Mouse (Mus musculus) kidney, adult 2 months (tissue): ENCODE measurements around the gene Scube3. TPM values are rescaled to one million over a fixed set of nuclear protein-coding genes. Genes with fewer than 3 reads are reported as not detected.
A peak's percentile ranks its signal among the peaks of the same experiment; 100 is the strongest.

Experiments
- DNase-seq: peaks from one replicate; pipeline ENCODE4 v3.0.0; 2021
- H3K27ac ChIP-seq: fragments of 200-500 bp; 2 replicates; pipeline ENCODE4 v1.5.1; 2012; ENCODE audit warnings: low read depth, low read length, control low read depth, inconsistent platforms; ENCODE audit not compliant: insufficient read depth
- H3K27me3 ChIP-seq: fragments of 200-500 bp; replicated peaks from 2 replicates; pipeline ENCODE4 v1.6.1; 2012; ENCODE audit warnings: mild to moderate bottlenecking, moderate library complexity, low read length, inconsistent platforms; ENCODE audit not compliant: control insufficient read depth, insufficient read depth
- H3K36me3 ChIP-seq: fragments of 200-500 bp; 2 replicates; pipeline ENCODE4 v1.6.1; 2012; ENCODE audit warnings: mild to moderate bottlenecking, moderate library complexity, low read length, inconsistent platforms; ENCODE audit not compliant: control insufficient read depth, insufficient read depth
- H3K4me1 ChIP-seq: fragments of 200-500 bp; 2 replicates; pipeline ENCODE4 v1.6.1; 2011; ENCODE audit warnings: low read length; ENCODE audit not compliant: control insufficient read depth, insufficient read depth
- H3K4me3 ChIP-seq: fragments of 200-500 bp; 2 replicates; pipeline ENCODE4 v1.5.1; 2011; ENCODE audit warnings: mild to moderate bottlenecking, low read depth, low read length, control low read depth; ENCODE audit not compliant: insufficient read depth
- CTCF ChIP-seq: fragments of 200-500 bp; conservative IDR thresholded peaks from 2 replicates; pipeline ENCODE4 v1.5.1; 2011; ENCODE audit warnings: low read depth, mild to moderate bottlenecking, control low read depth, low read length, moderate library complexity, mixed read lengths; ENCODE audit not compliant: insufficient read depth, insufficient read length
- POLR2A ChIP-seq: fragments of 200-500 bp; IDR thresholded peaks from one replicate; pipeline ENCODE4 v1.6.1; 2011; ENCODE audit warnings: low read depth, low read length, control low read depth
- WGBS: fragments of 180-500 bp; shearing (Covaris S2); methylation state at CpG from one replicate; pipeline ENCODE4 v1.1.7; 2018; 5-methylcytosine and 5-hydroxymethylcytosine counted together
- polyA plus RNA-seq: library from polyadenylated mRNA; depleted of rRNA; stranded (reverse); fragments of >200 nt; gene quantifications from 2 replicates; pipeline ENCODE4 v1.2.3, GENCODE M21; 2012

Gene Scube3
- polyA plus RNA-seq, 1 experiment, result 2.4 TPM

DNA sequence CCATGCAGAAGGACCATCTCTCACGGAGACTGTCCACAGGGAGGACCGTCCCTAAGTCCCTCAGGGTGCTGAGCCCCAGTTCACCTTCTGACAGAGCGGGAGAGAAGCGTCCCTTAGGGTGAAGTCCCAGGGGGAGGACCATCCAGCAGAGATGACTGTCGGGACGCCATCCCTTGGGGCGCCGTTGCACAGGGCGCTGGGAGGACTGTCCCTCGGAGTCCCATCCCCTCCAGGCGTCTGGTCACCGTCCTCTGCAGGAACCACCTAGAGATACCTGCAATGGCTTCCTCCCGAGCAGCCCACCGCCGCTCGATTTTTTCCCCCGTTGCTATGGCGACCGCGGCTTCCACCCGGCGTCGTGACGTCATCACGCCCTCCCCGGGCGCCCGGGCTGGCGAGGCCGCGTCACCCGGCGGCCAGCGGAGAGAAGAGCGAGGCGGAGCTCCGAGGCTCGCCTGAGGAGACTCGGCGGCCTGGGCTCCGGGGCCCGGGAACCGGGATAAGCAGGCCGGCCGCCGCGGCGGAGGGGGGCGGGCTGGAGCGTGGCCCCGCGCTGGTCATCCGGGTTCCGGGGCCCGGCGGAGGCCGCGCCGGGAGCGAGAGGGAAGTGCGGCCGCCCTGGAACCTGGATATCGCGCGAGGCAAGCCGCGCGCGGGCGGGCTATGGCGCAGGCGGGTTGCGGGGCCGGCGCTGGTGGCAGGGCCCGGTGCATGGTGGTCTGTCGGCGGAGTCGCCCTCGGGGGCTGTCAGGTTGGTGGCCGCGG, 35.0 kb downstream of the Scube3 start, which contains the start of gene Zfp523:
Gene Zfp523, plus strand, starts transcription at position 355 of the 765 bp plus-strand sequence.
- no peak for TF ChIP-seq CTCF
- TF ChIP-seq POLR2A, result no peak
- no peaks in the 10 kb centered on the region for H3K36me3 ChIP-seq
- no peaks in the 10 kb centered on the region for H3K27me3 ChIP-seq
- under 1% methylated on average over 82 of the region's 82 CpGs for WGBS
- H3K27ac ChIP-seq, result peak within 1 kb of the TSS; percentile 83
- H3K4me3 ChIP-seq, result peak within 1 kb of the TSS; percentile 90
- peak; percentile 93 for DNase-seq
- H3K4me1 ChIP-seq, result peaks cover 4% of the 10 kb centered on the region

DNA sequence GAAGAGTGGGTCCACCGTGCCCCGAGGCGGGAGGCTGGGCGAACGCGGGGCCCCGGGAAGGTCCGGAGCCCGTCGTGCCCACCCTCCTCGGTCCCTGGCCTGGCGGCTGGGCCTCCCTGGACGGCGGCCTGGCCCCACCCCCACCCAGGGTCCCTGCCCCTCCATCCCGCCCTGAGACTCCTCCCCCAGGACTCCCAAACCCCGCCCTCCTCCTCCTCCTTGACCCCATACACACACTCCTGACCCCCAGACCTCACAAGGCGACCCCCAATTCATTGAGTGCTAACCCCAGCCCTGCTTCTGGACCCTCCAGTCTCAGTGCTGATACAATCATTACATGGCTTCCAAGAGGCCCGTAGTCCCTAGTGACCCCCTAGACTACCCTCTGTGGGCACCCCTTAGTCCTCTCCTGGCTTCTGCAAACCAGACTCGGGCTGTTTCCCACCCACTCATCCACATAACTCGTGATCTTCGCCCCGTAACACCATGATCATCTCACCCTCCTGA, 35.7 kb downstream of the Scube3 start:
- peak overlapping the region; percentile 90 for H3K4me3 ChIP-seq
- DNase-seq, result no peak
- no peaks in the 10 kb centered on the region for H3K27me3 ChIP-seq
- peak overlapping the region; percentile 83 for H3K27ac ChIP-seq
- no peaks in the 10 kb centered on the region for H3K36me3 ChIP-seq
- whole genome bisulfite sequencing, result 5% methylated on average over 20 of the region's 22 CpGs
- no peak for TF ChIP-seq CTCF
- no peak for TF ChIP-seq POLR2A
- peaks cover 4% of the 10 kb centered on the region for H3K4me1 ChIP-seq

DNA sequence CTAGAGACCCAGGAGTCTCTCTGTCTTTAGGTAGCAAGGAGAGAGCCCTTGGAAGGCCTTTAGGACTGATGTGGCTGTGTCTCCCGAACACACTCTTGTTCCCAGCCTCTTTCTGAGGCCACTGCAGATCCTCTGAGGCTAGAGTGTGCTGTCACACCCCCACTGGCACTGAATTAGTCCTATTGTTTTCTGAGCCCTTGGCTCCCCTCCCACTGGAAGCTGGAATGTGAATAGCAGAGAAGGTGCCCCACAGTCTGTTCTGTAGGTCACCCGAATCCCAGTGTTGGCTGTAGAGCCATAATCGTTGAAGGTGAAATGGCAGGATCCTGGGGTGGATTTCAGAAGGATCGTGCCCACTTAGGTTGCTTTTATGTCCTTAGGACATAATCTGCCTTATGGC, 38.4 kb downstream of the Scube3 start:
- H3K4me3 ChIP-seq, result no peak overlapping the region
- no peak overlapping the region for H3K27ac ChIP-seq
- peak; percentile 48 for DNase-seq
- peaks cover 4% of the 10 kb centered on the region for H3K4me1 ChIP-seq
- no peaks in the 10 kb centered on the region for H3K27me3 ChIP-seq
- TF ChIP-seq POLR2A (no peak), CTCF (no peak)
- no peaks in the 10 kb centered on the region for H3K36me3 ChIP-seq
- 51% methylated on average over 4 of the region's 4 CpGs for WGBS

DNA sequence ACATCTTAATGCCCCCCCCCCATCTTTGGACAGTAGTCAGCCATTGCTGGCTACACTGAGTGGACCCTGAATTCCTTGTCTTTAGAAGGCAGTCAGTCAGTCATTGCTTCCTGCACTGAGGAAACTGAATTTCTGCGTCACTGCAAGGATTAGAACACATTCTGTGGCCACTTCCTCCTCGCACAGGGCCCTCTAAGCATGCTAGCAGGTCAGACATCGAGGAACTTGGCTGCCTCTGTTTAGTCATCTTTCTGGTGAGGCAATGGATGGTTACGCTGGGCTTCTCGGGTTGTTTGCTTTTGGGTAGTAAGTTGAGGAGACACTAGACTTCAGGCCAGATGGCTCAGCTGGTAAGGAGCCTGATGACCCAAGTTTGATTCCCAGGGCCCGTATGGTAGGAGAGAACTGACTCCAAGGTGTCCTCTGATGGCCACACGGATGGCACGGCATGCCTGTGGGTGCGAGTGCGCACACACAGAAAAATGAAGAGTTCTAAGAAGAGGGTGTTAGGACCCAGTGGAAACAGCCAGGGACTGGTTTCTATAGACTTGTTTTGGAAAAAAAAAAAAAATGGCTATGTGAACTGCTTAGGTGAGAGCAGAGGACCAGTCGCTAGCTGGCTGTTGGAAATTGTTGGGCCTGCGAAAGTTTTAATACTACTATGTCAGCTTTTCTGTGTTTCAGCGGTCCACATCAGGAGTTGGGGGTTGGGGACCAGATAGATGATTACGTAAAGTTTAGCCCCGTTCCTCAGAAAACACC, 39.0 kb downstream of the Scube3 start:
- Histone ChIP-seq H3K27ac (no peak overlapping the region), H3K4me1 (peaks cover 4% of the 10 kb centered on the region), H3K36me3 (no peaks in the 10 kb centered on the region), H3K27me3 (no peaks in the 10 kb centered on the region), H3K4me3 (no peak overlapping the region)
- no peak for TF ChIP-seq POLR2A
- TF ChIP-seq CTCF, result no peak
- 80% methylated on average over 15 of the region's 15 CpGs for WGBS
- DNase-seq, result no peak

DNA sequence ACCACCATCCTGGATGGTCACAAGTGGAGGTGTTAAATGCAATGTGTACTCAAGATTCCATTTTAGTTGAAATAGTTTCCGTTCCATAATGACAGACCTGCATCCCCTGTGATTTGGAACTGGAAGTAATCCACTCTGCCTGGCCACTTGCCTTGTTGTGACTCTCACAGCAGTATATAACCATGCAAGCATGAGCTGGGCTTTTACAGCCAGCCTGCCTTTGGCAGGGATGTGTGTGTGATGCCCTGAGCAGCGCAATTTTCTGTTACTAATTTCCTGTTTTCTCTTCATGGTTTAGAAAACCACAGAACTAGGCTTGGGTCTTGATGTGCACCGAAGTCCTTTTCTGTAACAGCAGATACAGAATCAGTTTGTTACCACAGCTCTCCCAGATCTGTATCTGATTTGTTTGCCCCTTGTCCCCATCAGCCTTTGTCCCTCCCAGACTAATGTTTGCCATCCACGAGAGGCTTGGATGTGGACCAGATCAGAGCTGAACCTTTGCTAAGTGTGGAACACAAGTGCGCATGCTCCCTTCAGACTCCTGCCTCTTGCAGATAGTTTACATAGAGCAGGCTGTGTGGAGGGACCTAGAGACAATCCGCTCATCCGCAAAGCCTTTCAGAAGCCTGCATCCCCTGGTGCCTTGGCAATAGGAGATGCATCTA, 43.2 kb downstream of the Scube3 start:
- DNase-seq, result no peak
- TF ChIP-seq CTCF, result no peak
- H3K36me3 ChIP-seq, result no peaks in the 10 kb centered on the region
- no peaks in the 10 kb centered on the region; the same call in 1 of the 2 replicates for H3K4me1 ChIP-seq
- no peak overlapping the region for H3K4me3 ChIP-seq
- no peak overlapping the region for H3K27ac ChIP-seq
- 79% methylated on average over 7 of the region's 7 CpGs for WGBS
- no peaks in the 10 kb centered on the region for H3K27me3 ChIP-seq

DNA sequence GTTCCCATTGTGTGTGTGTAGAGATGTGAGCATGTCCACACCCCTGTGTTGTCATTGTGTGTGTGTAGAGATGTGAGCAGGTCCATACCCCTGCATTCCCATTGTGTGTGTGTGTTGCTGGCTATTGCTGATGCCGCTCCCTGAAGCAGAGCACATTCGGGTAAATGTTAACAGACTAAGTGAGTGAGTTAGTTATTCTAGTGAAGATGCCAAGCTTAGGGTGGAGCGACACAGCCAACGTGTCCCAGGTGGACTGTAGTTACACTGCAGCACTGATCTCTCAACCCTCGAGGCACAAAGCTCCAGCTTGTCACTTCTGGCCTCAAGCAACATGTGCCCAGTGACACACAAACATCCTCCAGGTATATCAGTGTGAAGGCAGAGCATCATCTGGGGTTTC, 46.4 kb downstream of the Scube3 start:
- 53% methylated on average over 5 of the region's 5 CpGs for WGBS

DNA sequence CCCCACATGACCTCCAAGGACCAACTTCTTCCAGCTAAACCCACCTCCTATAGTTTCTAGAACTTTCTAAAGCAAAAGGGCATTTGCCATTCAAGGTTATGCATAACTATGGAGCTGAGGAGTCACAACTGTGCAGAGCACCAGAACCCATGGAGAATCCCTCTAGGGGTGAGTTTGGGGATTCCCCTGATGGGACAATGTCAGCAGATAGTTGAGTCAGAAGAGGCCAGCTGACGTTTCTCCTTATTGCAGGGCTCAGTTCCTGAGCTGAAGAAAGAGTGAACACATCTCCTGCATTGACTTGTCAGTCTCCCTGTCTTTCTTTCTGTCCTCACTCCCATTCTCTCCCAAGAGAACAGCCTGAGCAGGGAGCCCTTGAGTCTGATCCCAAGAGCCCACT, 50.8 kb downstream of the Scube3 start:
- Histone ChIP-seq H3K4me1 (no peaks in the 10 kb centered on the region; the same call in 1 of the 2 replicates), H3K27ac (no peak overlapping the region), H3K4me3 (no peak overlapping the region), H3K27me3 (no peaks in the 10 kb centered on the region), H3K36me3 (no peaks in the 10 kb centered on the region)
- DNase-seq, result no peak
- TF ChIP-seq CTCF, result no peak
- no peak for TF ChIP-seq POLR2A
- WGBS, result 69% methylated on average over 1 of the region's 1 CpGs

More for the DNA sequence above, 46.4 kb downstream of the Scube3 start:
- DNase-seq, result peak; percentile 64
- Histone ChIP-seq H3K4me3 (no peak overlapping the region), H3K27ac (no peak overlapping the region), H3K36me3 (no peaks in the 10 kb centered on the region), H3K4me1 (no peaks in the 10 kb centered on the region; the same call in 1 of the 2 replicates), H3K27me3 (no peaks in the 10 kb centered on the region)
- TF ChIP-seq CTCF, result no peak
- TF ChIP-seq POLR2A, result no peak
